Mouse (Mus musculus): ENCODE data around the gene Nfkb2.

GRCm38 (mm10) chr19:46286926-46287325 lies 17.2 kb upstream of the Nfkb2 start:
- no peak for TF ChIP-seq GATA1 (IDR thresholded peaks at IDR 0.05; ENCODE audit: borderline replicate concordance, low read length)
- no peak for TF ChIP-seq FLI1 (IDR thresholded peaks at IDR 0.05; ENCODE audit: low read length)

Measured in megakaryocyte, embryonic 14.5 days (primary cell).